Mouse (Mus musculus): ENCODE results near the gene Wnt5b. TPM values are rescaled to one million over a fixed set of nuclear protein-coding genes. Genes with fewer than 3 reads are reported as not detected.

Gene Wnt5b
- total and polyA plus RNA-seq, 3 experiments = 0.04 TPM; not detected in 2

- Histone ChIP-seq H3K9me3 (replicated peaks; ENCODE audit: insufficient read depth, low read length) (no peaks in the 10 kb centered on the region), H3K27me3 (ENCODE audit: control insufficient read depth in 1 of 2, insufficient read depth in 2 of 2, low read length in 2 of 2) (no peaks in the 10 kb centered on the region), H3K9ac (ENCODE audit: control insufficient read depth, low read depth, low read length, poor library complexity, severe bottlenecking) (peak overlapping the region; percentile 59), H3K4me1 (ENCODE audit: control insufficient read depth in 1 of 2, insufficient read depth in 2 of 2, low read length in 2 of 2) (peaks cover 19 to 40% of the 10 kb centered on the region in 2 experiments), H3K36me3 (ENCODE audit: control insufficient read depth in 1 of 2, insufficient read depth in 2 of 2, low read length in 2 of 2) (peaks cover 0 to 35% of the 10 kb centered on the region in 2 experiments; a peak in 2 of 4 replicates), H3K27ac (ENCODE audit: control insufficient read depth, low read depth, low read length) (peak overlapping the region; percentile 68), H3K4me3 (ENCODE audit: control insufficient read depth in 1 of 2, insufficient read depth in 1 of 2, low read depth in 2 of 2, low read length in 2 of 2) (peak overlapping the region; percentile 25 to 88), H3K79me2 (ENCODE audit: control insufficient read depth, insufficient read depth, low read length, poor library complexity) (peaks cover 3% of the 10 kb centered on the region)
- no peak for DNase-seq (ENCODE audit: low read depth, low spot score)
- 0 out of 2 replicates have a peak, but pooled peaks have one; percentile 4 for TF ChIP-seq MYB (IDR thresholded peaks at IDR 0.05; ENCODE audit: low read depth, low read length)
- TF ChIP-seq TBP (IDR thresholded peaks at IDR 0.05; ENCODE audit: low read depth, low read length) = no peak
- no peak for TF ChIP-seq ZNF384 (IDR thresholded peaks at IDR 0.05; ENCODE audit: low read depth, low read length)
- no peak for TF ChIP-seq HCFC1 (IDR thresholded peaks at IDR 0.05; ENCODE audit: low read depth, low read length)
- no peak for TF ChIP-seq CHD1 (IDR thresholded peaks at IDR 0.05; ENCODE audit: low read depth, low read length)
- 0 out of 2 replicates have a peak, but pooled peaks have one; percentile 17 for TF ChIP-seq SIN3A (IDR thresholded peaks at IDR 0.05; ENCODE audit: low read length)
- TF ChIP-seq BHLHE40 (IDR thresholded peaks at IDR 0.05; ENCODE audit: borderline replicate concordance, low read depth, low read length) = no peak
These were observed 70.2 kb downstream of the Wnt5b start for GRCm38 (mm10) chr6:119473992-119474391.

GRCm38 (mm10) chr6:119473446-119473845 lies 70.7 kb downstream of the Wnt5b start:
- Histone ChIP-seq H3K9ac (ENCODE audit: control insufficient read depth, low read depth, low read length, poor library complexity, severe bottlenecking) (peak overlapping the region; percentile 59), H3K4me3 (ENCODE audit: control insufficient read depth in 1 of 2, insufficient read depth in 1 of 2, low read depth in 2 of 2, low read length in 2 of 2) (peak overlapping the region; percentile 25 to 88)

More at GRCm38 (mm10) chr6:119473446-119473845, 70.7 kb downstream of the Wnt5b start:
- H3K4me1 ChIP-seq (ENCODE audit: control insufficient read depth in 1 of 2, insufficient read depth in 2 of 2, low read length in 2 of 2) = peaks cover 19 to 40% of the 10 kb centered on the region in 2 experiments
- peaks cover 1% of the 10 kb centered on the region; the same call in 1 of the 2 replicates for H3K79me2 ChIP-seq (ENCODE audit: control insufficient read depth, insufficient read depth, low read length, poor library complexity)
- H3K27me3 ChIP-seq (ENCODE audit: control insufficient read depth in 1 of 2, insufficient read depth in 2 of 2, low read length in 2 of 2) = no peaks in the 10 kb centered on the region
- peak overlapping the region; percentile 68 for H3K27ac ChIP-seq (ENCODE audit: control insufficient read depth, low read depth, low read length)
- no peaks in the 10 kb centered on the region for H3K9me3 ChIP-seq (replicated peaks; ENCODE audit: insufficient read depth, low read length)
- no peak for TF ChIP-seq KAT2A (conservative IDR thresholded peaks at IDR 0.05; ENCODE audit: low read depth, low read length)
- TF ChIP-seq TAL1 (IDR thresholded peaks at IDR 0.05; ENCODE audit: low read length) = peak; percentile 45; the same call in 1 of the 2 replicates
- TF ChIP-seq ZMIZ1 (IDR thresholded peaks at IDR 0.05; ENCODE audit: low read depth, low read length) = no peak
- TF ChIP-seq ETS1 (IDR thresholded peaks at IDR 0.05; ENCODE audit: low read depth, low read length) = peak; percentile 63; the same call in 1 of the 2 replicates
- TF ChIP-seq NELFE (IDR thresholded peaks at IDR 0.05; ENCODE audit: low read depth, low read length) = no peak
- TF ChIP-seq MYB (IDR thresholded peaks at IDR 0.05; ENCODE audit: low read depth, low read length) = peak; percentile 34; the same call in 1 of the 2 replicates
- peak; percentile 41; the same call in 1 of the 2 replicates for TF ChIP-seq HCFC1 (IDR thresholded peaks at IDR 0.05; ENCODE audit: low read depth, low read length)
- TF ChIP-seq TCF12 (IDR thresholded peaks at IDR 0.05; ENCODE audit: low read depth, low read length) = peak; percentile 53
- peak; percentile 79 for TF ChIP-seq SIN3A (IDR thresholded peaks at IDR 0.05; ENCODE audit: low read length)
- TF ChIP-seq MAX (IDR thresholded peaks at IDR 0.05; ENCODE audit: low read length) = peak; percentile 77
- peak; percentile 61 to 65 for TF ChIP-seq EP300 (IDR thresholded peaks at IDR 0.05; ENCODE audit: low read depth in 1 of 2, low read length in 2 of 2)
- TF ChIP-seq POLR2A (IDR thresholded peaks at IDR 0.05; ENCODE audit: control insufficient read depth in 1 of 2, insufficient read depth in 1 of 2, low read depth in 1 of 2, low read length in 2 of 2, poor library complexity in 1 of 2) = 0 out of 4 replicates have a peak, but pooled peaks of 1 of the 2 experiments have one; percentile 33
- TF ChIP-seq BHLHE40 (IDR thresholded peaks at IDR 0.05; ENCODE audit: borderline replicate concordance, low read depth, low read length) = peak; percentile 95
- peak; percentile 33; the same call in 1 of the 2 replicates for TF ChIP-seq MYC (IDR thresholded peaks at IDR 0.05; ENCODE audit: low read depth, low read length)
- peak; percentile 63 to 79; a peak in 3 of 4 replicates for TF ChIP-seq USF2 (IDR thresholded peaks at IDR 0.05; ENCODE audit: borderline replicate concordance in 1 of 2, insufficient read depth in 1 of 2, low read depth in 1 of 2, low read length in 2 of 2)
- no peak for TF ChIP-seq MAFK (IDR thresholded peaks at IDR 0.05; ENCODE audit: borderline replicate concordance, low read depth, low read length)
- no peak for TF ChIP-seq UBTF (IDR thresholded peaks at IDR 0.05; ENCODE audit: borderline replicate concordance, insufficient read depth, low read depth, low read length)
- no peak for TF ChIP-seq E2F4 (IDR thresholded peaks at IDR 0.05; ENCODE audit: borderline replicate concordance, low read depth, low read length)
- TF ChIP-seq MAZ (IDR thresholded peaks at IDR 0.05; ENCODE audit: low read depth, low read length) = no peak
- TF ChIP-seq TBP (IDR thresholded peaks at IDR 0.05; ENCODE audit: low read depth, low read length) = peak; percentile 81
- TF ChIP-seq MXI1 (IDR thresholded peaks at IDR 0.05; ENCODE audit: low read depth, low read length) = peak; percentile 82
- peak; percentile 75 for TF ChIP-seq GATA1 (IDR thresholded peaks at IDR 0.05; ENCODE audit: low read depth, low read length)
- TF ChIP-seq POLR2AphosphoS5 (IDR thresholded peaks at IDR 0.05; ENCODE audit: borderline replicate concordance, low read depth, low read length) = no peak
- peak; percentile 94 for TF ChIP-seq USF1 (IDR thresholded peaks at IDR 0.05; ENCODE audit: low read depth, low read length)
- H3K36me3 ChIP-seq (ENCODE audit: control insufficient read depth in 1 of 2, insufficient read depth in 2 of 2, low read length in 2 of 2) = peaks cover 0 to 35% of the 10 kb centered on the region in 2 experiments; a peak in 2 of 4 replicates
- no peak for DNase-seq (ENCODE audit: low read depth, low spot score)
